Mouse (Mus musculus): Measurements from ENCODE around the gene Med28. TPM values are rescaled to one million over a fixed set of nuclear protein-coding genes. Genes with fewer than 3 reads are reported as not detected.

Med28 gene
- total RNA-seq (2021) = 10 to 100 TPM; 38.0 to 38.8 TPM
- long read RNA-seq, experiment 1, full-length matches to known transcripts = 52 of 52 reads
- long read RNA-seq, experiment 1, partial matches to known transcripts = 0 of 52 reads
- long read RNA-seq, experiment 1, other reads (novel, unspliced or antisense) = 0 of 52 reads
- long read RNA-seq, experiment 2, full-length matches to known transcripts = 37 of 37 reads
- long read RNA-seq, experiment 2, partial matches to known transcripts = 0 of 37 reads
- long read RNA-seq, experiment 2, other reads (novel, unspliced or antisense) = 0 of 37 reads

GRCm38 (mm10) chr5:45519960-45520808 is at the start of gene Med28:
Med28 (plus strand) TSS chr5:45520229.
- DNase-seq = peak; percentile 96

- DNase-seq = no peak
These were observed 47.1 kb upstream of the Med28 start for GRCm38 (mm10) chr5:45472880-45473450.

GRCm38 (mm10) chr5:45473521-45473920 is 46.5 kb upstream of the Med28 start:
- DNase-seq = no peak

GRCm38 (mm10) chr5:45474215-45474614 is 45.8 kb upstream of the Med28 start:
- DNase-seq = peak; percentile 23

- no peak for DNase-seq
These were observed 45.3 kb upstream of the Med28 start for GRCm38 (mm10) chr5:45474758-45475157.

GRCm38 (mm10) chr5:45475771-45476170 is 44.3 kb upstream of the Med28 start:
- no peak for DNase-seq

GRCm38 (mm10) chr5:45476288-45476687 is 43.7 kb upstream of the Med28 start:
- no peak for DNase-seq

- DNase-seq = no peak
These were observed 42.4 kb upstream of the Med28 start for GRCm38 (mm10) chr5:45477601-45478000.

GRCm38 (mm10) chr5:45480066-45480465 is 40.0 kb upstream of the Med28 start:
- no peak for DNase-seq

- DNase-seq = no peak
These were observed 38.9 kb upstream of the Med28 start for GRCm38 (mm10) chr5:45481125-45481524.

GRCm38 (mm10) chr5:45482607-45483006 is 37.4 kb upstream of the Med28 start:
- DNase-seq = no peak

GRCm38 (mm10) chr5:45483654-45484053 is 36.4 kb upstream of the Med28 start:
- no peak for DNase-seq

- no peak for DNase-seq
These were observed 28.3 kb upstream of the Med28 start for GRCm38 (mm10) chr5:45491776-45492175.

- DNase-seq = peak; percentile 100
These were observed 26.6 kb upstream of the Med28 start, which contains the start of gene Lap3 for GRCm38 (mm10) chr5:45493191-45494092. Lap3 (plus strand) TSS chr5:45493374.

GRCm38 (mm10) chr5:45494093-45494755 is 25.8 kb upstream of the Med28 start:
- no peak for DNase-seq

GRCm38 (mm10) chr5:45495429-45495975 is 24.5 kb upstream of the Med28 start:
- no peak for DNase-seq

GRCm38 (mm10) chr5:45496042-45496441 is 24.0 kb upstream of the Med28 start:
- DNase-seq = no peak

- DNase-seq = no peak
These were observed 23.6 kb upstream of the Med28 start for GRCm38 (mm10) chr5:45496479-45496878.

GRCm38 (mm10) chr5:45496930-45497550 is 23.0 kb upstream of the Med28 start:
- no peak for DNase-seq

- no peak for DNase-seq
These were observed 22.5 kb upstream of the Med28 start for GRCm38 (mm10) chr5:45497564-45497963.

GRCm38 (mm10) chr5:45510071-45510470 is 10.0 kb upstream of the Med28 start:
- DNase-seq = no peak
